ENCODE assay signal across 8 mouse cellular contexts in the genomic region with DNA sequence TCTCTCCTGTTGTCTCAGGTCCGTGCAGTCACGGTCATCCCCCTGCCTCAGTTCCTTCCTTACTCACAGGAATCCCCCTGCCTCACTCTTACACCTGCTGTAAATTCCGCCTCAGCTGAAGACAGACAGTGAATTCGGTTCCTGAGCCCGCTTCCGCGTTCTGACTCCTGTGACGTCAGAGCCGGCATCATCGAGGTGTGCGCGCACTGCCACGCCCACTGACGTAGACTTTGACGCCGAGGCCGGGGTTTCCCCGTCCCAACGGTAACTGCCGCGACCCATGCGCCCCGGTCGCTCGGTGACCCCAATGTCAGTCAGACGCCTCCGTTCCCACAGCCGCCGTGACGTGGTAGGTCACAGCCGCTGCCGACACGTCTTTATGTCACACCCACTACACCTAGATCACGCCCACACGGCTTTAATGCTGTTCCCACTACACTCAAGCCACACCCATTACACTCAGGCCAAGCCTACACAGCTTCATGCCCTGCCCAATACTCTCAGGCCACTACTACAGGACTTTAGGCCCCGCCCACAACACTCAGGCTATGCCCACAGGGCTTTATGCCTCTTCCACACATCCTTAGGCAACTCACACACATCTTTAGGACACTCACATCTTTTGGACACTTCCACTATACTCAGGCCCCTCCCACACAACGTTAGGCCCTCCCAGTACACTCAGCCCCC.
DNase-seq lines count a peak whose midpoint lies in the region; ATAC-seq and TF ChIP-seq lines count a peak whose summit lies in the region.

No protein-coding gene starts in this region.

- no peaks in the 10 kb centered on the region for H3K4me1 ChIP-seq in bone marrow, adult 2 months (ENCODE audit: control insufficient read depth, insufficient read depth, low read length)
- H3K4me1 ChIP-seq in embryonic fibroblast, embryonic 13.5 days (ENCODE audit: control insufficient read depth, insufficient read depth, low read length), result no peaks in the 10 kb centered on the region
- H3K4me1 ChIP-seq in heart, embryonic 15.5 days (replicated peaks), result peaks cover 3% of the 10 kb centered on the region; the same call in 1 of the 2 replicates
- peaks cover 6% of the 10 kb centered on the region for H3K4me1 ChIP-seq in neural tube, embryonic 13.5 days (replicated peaks)

- no peak; the same call in 1 of the 2 replicates for TF ChIP-seq POLR2A in bone marrow, adult 2 months (IDR thresholded peaks at IDR 0.05; ENCODE audit: borderline replicate concordance, control insufficient read depth, low read depth, low read length)
- peak; percentile 54 for TF ChIP-seq POLR2A in embryonic fibroblast, embryonic 13.5 days (IDR thresholded peaks at IDR 0.05; ENCODE audit: low read depth, low read length)

- no peaks in the 10 kb centered on the region for H3K27me3 ChIP-seq in heart, embryonic 15.5 days
- H3K27me3 ChIP-seq in neural tube, embryonic 13.5 days, result no peaks in the 10 kb centered on the region

- H3K4me2 ChIP-seq in heart, embryonic 15.5 days, result peak overlapping the region; percentile 74
- H3K4me2 ChIP-seq in neural tube, embryonic 13.5 days, result peak overlapping the region; percentile 55

- H3K9me3 ChIP-seq in heart, embryonic 15.5 days (replicated peaks), result no peaks in the 10 kb centered on the region
- H3K9me3 ChIP-seq in neural tube, embryonic 13.5 days, result no peaks in the 10 kb centered on the region

- ATAC-seq in CD4-positive, CD25-positive, alpha-beta regulatory T cell, adult 4 months, result peak; percentile 64
- ATAC-seq in heart, embryonic 15.5 days (replicated peaks; ENCODE audit: insufficient number of reproducible peaks, insufficient read depth, low FRiP score, low read depth), result peak; percentile 53
- ATAC-seq in neural tube, embryonic 13.5 days (ENCODE audit: low read depth), result peak; percentile 73

- DNase-seq in kidney, postnatal 25 days, result peak; percentile 93 to 94
- DNase-seq in lung, adult 18-20 months, result peak; percentile 87 to 88
- DNase-seq in testis, postnatal 14 days (ENCODE audit: low spot score), result peak; percentile 88

- under 1% methylated on average over 37 of the region's 37 CpGs for WGBS in bone marrow, adult 2 months
- WGBS in heart, embryonic 15.5 days, result under 1% methylated on average over 37 of the region's 37 CpGs
- under 1% methylated on average over 37 of the region's 37 CpGs for WGBS in neural tube, embryonic 13.5 days

- peak overlapping the region; percentile 96 for H3K27ac ChIP-seq in bone marrow, adult 2 months (ENCODE audit: control insufficient read depth, insufficient read depth, low read depth, low read length, poor library complexity)
- H3K27ac ChIP-seq in embryonic fibroblast, embryonic 13.5 days (ENCODE audit: insufficient read depth, low read length), result peak overlapping the region; percentile 91
- H3K27ac ChIP-seq in heart, embryonic 15.5 days, result peak overlapping the region; percentile 98
- H3K27ac ChIP-seq in neural tube, embryonic 13.5 days (replicated peaks), result peak overlapping the region; percentile 99

- H3K4me3 ChIP-seq in bone marrow, adult 2 months (replicated peaks; ENCODE audit: control insufficient read depth, low read depth, low read length), result peak overlapping the region; percentile 76
- peak overlapping the region; percentile 52 for H3K4me3 ChIP-seq in embryonic fibroblast, embryonic 13.5 days (ENCODE audit: insufficient read depth, low read length)
- peak overlapping the region; percentile 83 for H3K4me3 ChIP-seq in heart, embryonic 15.5 days
- H3K4me3 ChIP-seq in neural tube, embryonic 13.5 days, result peak overlapping the region; percentile 67

- no peaks in the 10 kb centered on the region for H3K36me3 ChIP-seq in heart, embryonic 15.5 days
- H3K36me3 ChIP-seq in neural tube, embryonic 13.5 days, result no peaks in the 10 kb centered on the region

- no peak for TF ChIP-seq CTCF in bone marrow, adult 2 months (IDR thresholded peaks at IDR 0.05; ENCODE audit: control insufficient read depth, insufficient read depth, low read length)
- no peak for TF ChIP-seq CTCF in embryonic fibroblast, embryonic 13.5 days (IDR thresholded peaks at IDR 0.05; ENCODE audit: borderline replicate concordance, insufficient read depth, low read length)

- H3K9ac ChIP-seq in heart, embryonic 15.5 days, result peak overlapping the region; percentile 57
- peak overlapping the region; percentile 78 for H3K9ac ChIP-seq in neural tube, embryonic 13.5 days

Comparison
In these comparisons a context has a peak if more than half of its experiments do, and no peak if none do; other contexts are left out.
1. Peak in every context shown above with its lines: DNase-seq, ATAC-seq, H3K4me3 ChIP-seq and H3K27ac ChIP-seq.